Mouse (Mus musculus) cerebral cortex, adult 2 months (tissue): ENCODE results near the gene Phf5a.

Source experiments
- WGBS: fragments of 180-500 bp; shearing (Covaris S2); methylation state at CpG from one replicate; pipeline ENCODE4 v1.1.7; 2018; 5-methylcytosine and 5-hydroxymethylcytosine counted together

Phf5a gene

GRCm38 (mm10) chr15:81871604-81872261 is at the start of gene Phf5a:
Phf5a (minus strand) TSS chr15:81871911.
- WGBS, result under 1% methylated on average over 30 of the region's 30 CpGs

- 55% methylated on average over 5 of the region's 5 CpGs for whole genome bisulfite sequencing
Observed at GRCm38 (mm10) chr15:81921255-81921654, 49.5 kb upstream of the Phf5a start.

- WGBS, result 63% methylated on average over 10 of the region's 10 CpGs
Observed at GRCm38 (mm10) chr15:81920546-81921217, 49.0 kb upstream of the Phf5a start.

GRCm38 (mm10) chr15:81919062-81919461 is 47.4 kb upstream of the Phf5a start:
- WGBS, result 70% methylated on average over 5 of the region's 5 CpGs

GRCm38 (mm10) chr15:81917621-81918463 is 46.1 kb upstream of the Phf5a start:
- 44% methylated on average over 6 of the region's 6 CpGs for WGBS

- WGBS, result 73% methylated on average over 12 of the region's 12 CpGs
Observed at GRCm38 (mm10) chr15:81917201-81917600, 45.5 kb upstream of the Phf5a start.

GRCm38 (mm10) chr15:81915663-81916062 is 44.0 kb upstream of the Phf5a start:
- WGBS, result 53% methylated on average over 5 of the region's 5 CpGs

GRCm38 (mm10) chr15:81914668-81915067 is 43.0 kb upstream of the Phf5a start:
- WGBS, result 75% methylated on average over 5 of the region's 5 CpGs

- WGBS, result 47% methylated on average over 2 of the region's 2 CpGs
Observed at GRCm38 (mm10) chr15:81912498-81912897, 40.8 kb upstream of the Phf5a start.

GRCm38 (mm10) chr15:81908767-81909166 is 37.1 kb upstream of the Phf5a start:
- WGBS, result 88% methylated on average over 4 of the region's 4 CpGs

- WGBS, result 70% methylated on average over 8 of the region's 8 CpGs
Observed at GRCm38 (mm10) chr15:81907953-81908352, 36.2 kb upstream of the Phf5a start.

- WGBS, result 40% methylated on average over 2 of the region's 2 CpGs
Observed at GRCm38 (mm10) chr15:81904939-81905338, 33.2 kb upstream of the Phf5a start.

GRCm38 (mm10) chr15:81898751-81899150 is 27.0 kb upstream of the Phf5a start:
- WGBS, result 58% methylated on average over 2 of the region's 2 CpGs

GRCm38 (mm10) chr15:81897607-81898285 is 26.0 kb upstream of the Phf5a start:
- 91% methylated on average over 5 of the region's 5 CpGs for WGBS

- 61% methylated on average over 2 of the region's 2 CpGs for WGBS
Observed at GRCm38 (mm10) chr15:81896407-81896806, 24.7 kb upstream of the Phf5a start.

- 69% methylated on average over 1 of the region's 1 CpGs for WGBS
Observed at GRCm38 (mm10) chr15:81894002-81894401, 22.3 kb upstream of the Phf5a start.

GRCm38 (mm10) chr15:81891822-81892580 is 20.3 kb upstream of the Phf5a start:
- 84% methylated on average over 8 of the region's 8 CpGs for WGBS

- 49% methylated on average over 7 of the region's 7 CpGs for WGBS
Observed at GRCm38 (mm10) chr15:81891140-81891802, 19.6 kb upstream of the Phf5a start.

GRCm38 (mm10) chr15:81889175-81889574 is 17.5 kb upstream of the Phf5a start:
- WGBS, result 69% methylated on average over 7 of the region's 7 CpGs

GRCm38 (mm10) chr15:81886795-81887550 is 15.3 kb upstream of the Phf5a start:
- WGBS, result 62% methylated on average over 6 of the region's 6 CpGs
